Mouse (Mus musculus) midbrain, embryonic 16.5 days (tissue): ENCODE measurements at regions not wholly inside any gene's neighbourhood (a gene's known extent, or its start where the extent isn't known, plus 50 kb on each side); places are given as distances from the start of the nearest gene placed in this dataset.

Experiments
- ATAC-seq: fragments of 200-750 bp; cut with Nextera tagmentation; 2 replicates; pipeline ENCODE4 v1.8.0; 2017; ENCODE audit warnings: moderate TSS enrichment
- H3K27ac ChIP-seq: fragments of 300-500 bp; sonication (generic); 2 replicates; pipeline ENCODE4 v1.5.1; 2014; ENCODE audit warnings: mild to moderate bottlenecking, low read length, mixed read lengths
- H3K27me3 ChIP-seq: fragments of 300-500 bp; sonication (generic); 2 replicates; pipeline ENCODE4 v1.6.1; 2014; ENCODE audit warnings: low read depth, low read length, mixed read lengths; ENCODE audit not compliant: control insufficient read depth, insufficient read depth
- H3K36me3 ChIP-seq: fragments of 300-500 bp; sonication (generic); 2 replicates; pipeline ENCODE4 v1.6.1; 2014; ENCODE audit warnings: mild to moderate bottlenecking, low read length, moderate library complexity, mixed read lengths; ENCODE audit not compliant: control insufficient read depth, insufficient read depth
- H3K4me1 ChIP-seq: fragments of 300-500 bp; sonication (generic); 2 replicates; pipeline ENCODE4 v1.6.1; 2014; ENCODE audit warnings: mild to moderate bottlenecking, low read length, mixed read lengths; ENCODE audit not compliant: control insufficient read depth, insufficient read depth
- H3K4me2 ChIP-seq: fragments of 300-500 bp; sonication (generic); 2 replicates; pipeline ENCODE4 v1.6.1; 2014; ENCODE audit warnings: mild to moderate bottlenecking, low read length, mixed read lengths
- H3K4me3 ChIP-seq: fragments of 300-500 bp; sonication (generic); 2 replicates; pipeline ENCODE4 v1.5.1; 2014; ENCODE audit warnings: low read depth, mild to moderate bottlenecking, low read length, moderate library complexity, mixed read lengths
- H3K9ac ChIP-seq: fragments of 300-500 bp; sonication (generic); 2 replicates; pipeline ENCODE4 v1.6.1; 2014; ENCODE audit warnings: low read depth, low read length, mixed read lengths
- H3K9me3 ChIP-seq: fragments of 300-500 bp; sonication (generic); replicated peaks from 2 replicates; pipeline ENCODE4 v1.6.1; 2014; ENCODE audit warnings: mild to moderate bottlenecking, low read length, mixed read lengths; ENCODE audit not compliant: control insufficient read depth, poor library complexity, severe bottlenecking
- WGBS: fragments of 180-500 bp; shearing (Covaris S2); extraction: QIAGEN DNeasy Blood & Tissue Kit; methylation state at CpG from one replicate; pipeline ENCODE4 v1.1.7; 2014; 5-methylcytosine and 5-hydroxymethylcytosine counted together

- Histone ChIP-seq H3K4me1 (peaks cover 2% of the 10 kb centered on the region; the same call in 1 of the 2 replicates), H3K36me3 (no peaks in the 10 kb centered on the region), H3K4me2 (no peak overlapping the region), H3K27ac (no peak overlapping the region), H3K27me3 (peaks cover 88% of the 10 kb centered on the region), H3K9me3 (no peaks in the 10 kb centered on the region), H3K4me3 (no peak overlapping the region), H3K9ac (no peak overlapping the region)
- WGBS = 63% methylated on average over 8 of the region's 8 CpGs
- no peak for ATAC-seq
Observed at GRCm38 (mm10) chr19:44677295-44677694, 78.5 kb upstream of the Pax2 start.

- H3K36me3 ChIP-seq = no peaks in the 10 kb centered on the region
- WGBS = 78% methylated on average over 1 of the region's 1 CpGs
Observed at GRCm38 (mm10) chr19:44678686-44679085, 77.2 kb upstream of the Pax2 start.

GRCm38 (mm10) chr19:44681675-44682074, 74.2 kb upstream of the Pax2 start:
- Histone ChIP-seq H3K9me3 (no peaks in the 10 kb centered on the region), H3K4me2 (no peak overlapping the region), H3K4me1 (peaks cover 6% of the 10 kb centered on the region), H3K27ac (no peak overlapping the region), H3K36me3 (no peaks in the 10 kb centered on the region), H3K27me3 (peaks cover 88% of the 10 kb centered on the region), H3K9ac (no peak overlapping the region), H3K4me3 (no peak overlapping the region)
- no peak for ATAC-seq
- WGBS = 7% methylated on average over 8 of the region's 8 CpGs

More at GRCm38 (mm10) chr19:44678686-44679085, 77.2 kb upstream of the Pax2 start:
- Histone ChIP-seq H3K4me2 (no peak overlapping the region), H3K4me1 (peaks cover 2% of the 10 kb centered on the region; the same call in 1 of the 2 replicates), H3K9ac (no peak overlapping the region), H3K27me3 (peaks cover 88% of the 10 kb centered on the region), H3K27ac (no peak overlapping the region), H3K4me3 (no peak overlapping the region), H3K9me3 (no peaks in the 10 kb centered on the region)
- no peak for ATAC-seq

GRCm38 (mm10) chr19:44683191-44683590, 72.7 kb upstream of the Pax2 start:
- Histone ChIP-seq H3K36me3 (no peaks in the 10 kb centered on the region), H3K9me3 (no peaks in the 10 kb centered on the region), H3K4me2 (no peak overlapping the region), H3K4me3 (no peak overlapping the region), H3K27me3 (peaks cover 84% of the 10 kb centered on the region), H3K9ac (no peak overlapping the region), H3K27ac (no peak overlapping the region), H3K4me1 (peaks cover 6% of the 10 kb centered on the region)
- 3% methylated on average over 12 of the region's 12 CpGs for WGBS
- ATAC-seq = no peak

GRCm38 (mm10) chr19:44684061-44684514, 71.8 kb upstream of the Pax2 start:
- 2% methylated on average over 41 of the region's 48 CpGs for WGBS
- Histone ChIP-seq H3K36me3 (no peaks in the 10 kb centered on the region), H3K27ac (no peak overlapping the region), H3K9ac (no peak overlapping the region), H3K4me3 (peak overlapping the region; percentile 26), H3K9me3 (no peaks in the 10 kb centered on the region), H3K27me3 (peaks cover 86% of the 10 kb centered on the region), H3K4me1 (peaks cover 6% of the 10 kb centered on the region), H3K4me2 (peak overlapping the region; percentile 51)
- no peak for ATAC-seq

GRCm38 (mm10) chr19:44686061-44686460, 69.8 kb upstream of the Pax2 start:
- H3K27ac ChIP-seq = no peak overlapping the region
- H3K9ac ChIP-seq = no peak overlapping the region
- no peaks in the 10 kb centered on the region for H3K36me3 ChIP-seq
- H3K9me3 ChIP-seq = no peaks in the 10 kb centered on the region
- no peak overlapping the region for H3K4me3 ChIP-seq
- WGBS = 50% methylated on average over 7 of the region's 7 CpGs
- peaks cover 6% of the 10 kb centered on the region for H3K4me1 ChIP-seq
- H3K4me2 ChIP-seq = no peak overlapping the region
- no peak for ATAC-seq
- peaks cover 77% of the 10 kb centered on the region for H3K27me3 ChIP-seq

- Histone ChIP-seq H3K4me1 (peaks cover 11% of the 10 kb centered on the region), H3K4me3 (peak overlapping the region; percentile 21; the same call in 1 of the 2 replicates), H3K4me2 (peak overlapping the region; percentile 49), H3K27me3 (peaks cover 34% of the 10 kb centered on the region), H3K9me3 (no peaks in the 10 kb centered on the region), H3K9ac (peak overlapping the region; percentile 32; the same call in 1 of the 2 replicates), H3K27ac (no peak overlapping the region), H3K36me3 (no peaks in the 10 kb centered on the region)
- 1% methylated on average over 17 of the region's 17 CpGs for WGBS
- no peak for ATAC-seq
Observed at GRCm38 (mm10) chr19:44692396-44692795, 63.4 kb upstream of the Pax2 start.

- peak overlapping the region; percentile 32; the same call in 1 of the 2 replicates for H3K9ac ChIP-seq
- 3% methylated on average over 16 of the region's 16 CpGs for WGBS
- peak overlapping the region; percentile 21; the same call in 1 of the 2 replicates for H3K4me3 ChIP-seq
- peaks cover 11% of the 10 kb centered on the region for H3K4me1 ChIP-seq
- H3K36me3 ChIP-seq = no peaks in the 10 kb centered on the region
- H3K27me3 ChIP-seq = peaks cover 31% of the 10 kb centered on the region
- no peak overlapping the region for H3K27ac ChIP-seq
- H3K9me3 ChIP-seq = no peaks in the 10 kb centered on the region
- H3K4me2 ChIP-seq = peak overlapping the region; percentile 49
- ATAC-seq = no peak
Observed at GRCm38 (mm10) chr19:44692816-44693215, 63.0 kb upstream of the Pax2 start.

GRCm38 (mm10) chr19:44695331-44695730, 60.5 kb upstream of the Pax2 start:
- Histone ChIP-seq H3K4me3 (no peak overlapping the region), H3K36me3 (no peaks in the 10 kb centered on the region), H3K27ac (no peak overlapping the region), H3K9ac (no peak overlapping the region), H3K9me3 (no peaks in the 10 kb centered on the region), H3K4me1 (peaks cover 15% of the 10 kb centered on the region), H3K27me3 (peaks cover 14% of the 10 kb centered on the region), H3K4me2 (no peak overlapping the region)
- WGBS = 14% methylated on average over 3 of the region's 3 CpGs
- no peak for ATAC-seq
